Mouse (Mus musculus) cerebral cortex, adult 2 months (tissue): ENCODE results near the gene Plcb1.

Source experiments
- WGBS: fragments of 180-500 bp; shearing (Covaris S2); methylation state at CpG from one replicate; pipeline ENCODE4 v1.1.7; 2018; 5-methylcytosine and 5-hydroxymethylcytosine counted together

Gene Plcb1

GRCm38 (mm10) chr2:134920611-134921280, 134.9 kb downstream of the Plcb1 start:
- WGBS: 72% methylated on average over 9 of the region's 9 CpGs

GRCm38 (mm10) chr2:134922636-134923375, 136.9 kb downstream of the Plcb1 start:
- WGBS: 75% methylated on average over 10 of the region's 10 CpGs

- WGBS: 85% methylated on average over 4 of the region's 4 CpGs
Observed at GRCm38 (mm10) chr2:134924143-134924655, 138.3 kb downstream of the Plcb1 start.

- WGBS: 91% methylated on average over 1 of the region's 1 CpGs
Observed at GRCm38 (mm10) chr2:134926266-134926665, 140.4 kb downstream of the Plcb1 start.

- WGBS: 63% methylated on average over 5 of the region's 5 CpGs
Observed at GRCm38 (mm10) chr2:134927072-134927471, 141.2 kb downstream of the Plcb1 start.

- WGBS: 77% methylated on average over 4 of the region's 4 CpGs
Observed at GRCm38 (mm10) chr2:134930961-134931360, 145.1 kb downstream of the Plcb1 start.

- 73% methylated on average over 5 of the region's 5 CpGs for WGBS
Observed at GRCm38 (mm10) chr2:134931756-134932421, 146.0 kb downstream of the Plcb1 start.

GRCm38 (mm10) chr2:134935469-134935868, 149.6 kb downstream of the Plcb1 start:
- 65% methylated on average over 2 of the region's 2 CpGs for WGBS

GRCm38 (mm10) chr2:134935970-134936649, 150.2 kb downstream of the Plcb1 start:
- WGBS: 53% methylated on average over 6 of the region's 6 CpGs

- 54% methylated on average over 1 of the region's 1 CpGs for WGBS
Observed at GRCm38 (mm10) chr2:134937666-134938065, 151.8 kb downstream of the Plcb1 start.

- WGBS: 84% methylated on average over 4 of the region's 4 CpGs
Observed at GRCm38 (mm10) chr2:134942039-134942438, 156.2 kb downstream of the Plcb1 start.

- 23% methylated on average over 2 of the region's 2 CpGs for WGBS
Observed at GRCm38 (mm10) chr2:134942919-134943318, 157.1 kb downstream of the Plcb1 start.

GRCm38 (mm10) chr2:134946331-134946730, 160.5 kb downstream of the Plcb1 start:
- WGBS: 86% methylated on average over 8 of the region's 8 CpGs

- WGBS: 47% methylated on average over 1 of the region's 1 CpGs
Observed at GRCm38 (mm10) chr2:134946911-134947310, 161.0 kb downstream of the Plcb1 start.

- 61% methylated on average over 5 of the region's 5 CpGs for WGBS
Observed at GRCm38 (mm10) chr2:134952088-134952487, 166.2 kb downstream of the Plcb1 start.

- 76% methylated on average over 4 of the region's 4 CpGs for WGBS
Observed at GRCm38 (mm10) chr2:134956436-134956835, 170.6 kb downstream of the Plcb1 start.

- 44% methylated on average over 4 of the region's 4 CpGs for WGBS
Observed at GRCm38 (mm10) chr2:134966131-134966530, 180.3 kb downstream of the Plcb1 start.

- WGBS: 82% methylated on average over 3 of the region's 3 CpGs
Observed at GRCm38 (mm10) chr2:134968380-134968779, 182.5 kb downstream of the Plcb1 start.

- WGBS: 60% methylated on average over 6 of the region's 6 CpGs
Observed at GRCm38 (mm10) chr2:134972376-134972775, 186.5 kb downstream of the Plcb1 start.

GRCm38 (mm10) chr2:134974711-134975110, 188.8 kb downstream of the Plcb1 start:
- 63% methylated on average over 6 of the region's 6 CpGs for WGBS

- 41% methylated on average over 3 of the region's 3 CpGs for WGBS
Observed at GRCm38 (mm10) chr2:134976796-134977330, 191.0 kb downstream of the Plcb1 start.

- 51% methylated on average over 1 of the region's 1 CpGs for WGBS
Observed at GRCm38 (mm10) chr2:134977641-134978040, 191.8 kb downstream of the Plcb1 start.
